Mouse (Mus musculus) spleen, postnatal 36 days (tissue): ENCODE results near the gene Gmcl1.

ENCODE experiments used
- DNase-seq, 2 experiments: peaks; one replicate each; pipeline ENCODE4 v3.0.0; 2022; ENCODE audit warnings: low spot score in 2 of 2, mixed read lengths in 1 of 2

The Gmcl1 gene

GRCm38 (mm10) chr6:86736313-86736712, 3.1 kb upstream of the Gmcl1 start:
- DNase-seq, result no peak

- peak in 1 of 2 experiments; percentile 30 for DNase-seq
Measured at GRCm38 (mm10) chr6:86732276-86733173, 658 bp downstream of the Gmcl1 start.

GRCm38 (mm10) chr6:86728711-86729110, 4.5 kb downstream of the Gmcl1 start:
- DNase-seq, result no peak

GRCm38 (mm10) chr6:86721977-86722376, 11.2 kb downstream of the Gmcl1 start:
- no peak for DNase-seq

- DNase-seq, result no peak
Measured at GRCm38 (mm10) chr6:86708072-86708774, 25.0 kb downstream of the Gmcl1 start.

- DNase-seq, result no peak
Measured at GRCm38 (mm10) chr6:86702577-86702976, 30.6 kb downstream of the Gmcl1 start.

GRCm38 (mm10) chr6:86697903-86698302, 35.3 kb downstream of the Gmcl1 start:
- DNase-seq, result no peak

GRCm38 (mm10) chr6:86696213-86696612, 37.0 kb downstream of the Gmcl1 start:
- no peak for DNase-seq

GRCm38 (mm10) chr6:86694465-86694864, 38.7 kb downstream of the Gmcl1 start:
- peak; percentile 39 to 53 for DNase-seq

- no peak for DNase-seq
Measured at GRCm38 (mm10) chr6:86689671-86690070, 43.5 kb downstream of the Gmcl1 start.

- no peak for DNase-seq
Measured at GRCm38 (mm10) chr6:86686971-86687370, 46.2 kb downstream of the Gmcl1 start.

- no peak for DNase-seq
Measured at GRCm38 (mm10) chr6:86684655-86685011, 48.5 kb downstream of the Gmcl1 start.

GRCm38 (mm10) chr6:86683872-86684654, 49.1 kb downstream of the Gmcl1 start, which contains the start of gene Snrnp27:
Gene Snrnp27 (minus strand): TSS chr6:86684522.
- peak; percentile 87 to 89 for DNase-seq

GRCm38 (mm10) chr6:86681289-86681688, 51.9 kb downstream of the Gmcl1 start:
- no peak for DNase-seq

- no peak for DNase-seq
Measured at GRCm38 (mm10) chr6:86678341-86678740, 54.8 kb downstream of the Gmcl1 start.

GRCm38 (mm10) chr6:86670873-86671272, 62.3 kb downstream of the Gmcl1 start:
- peak; percentile 64 to 72 for DNase-seq

GRCm38 (mm10) chr6:86669240-86669727, 63.9 kb downstream of the Gmcl1 start:
- peak; percentile 100 for DNase-seq

GRCm38 (mm10) chr6:86668580-86669239, 64.5 kb downstream of the Gmcl1 start, which contains the start of gene Mxd1:
Gene Mxd1 (minus strand): TSS chr6:86669161.
- DNase-seq, result no peak

- no peak for DNase-seq
Measured at GRCm38 (mm10) chr6:86667061-86667460, 66.1 kb downstream of the Gmcl1 start.

- DNase-seq, result peak in 1 of 2 experiments; percentile 19
Measured at GRCm38 (mm10) chr6:86665560-86666307, 67.4 kb downstream of the Gmcl1 start.
